Mouse (Mus musculus) myocyte (in vitro differentiated cells): ENCODE data around the gene Pnkd. TPM values are rescaled to one million over a fixed set of nuclear protein-coding genes. Genes with fewer than 3 reads are reported as not detected.

Experiments
- H3K27me3 ChIP-seq: one replicate; pipeline ENCODE4 v1.6.1; 2011; ENCODE audit not compliant: control insufficient read depth, insufficient read depth, insufficient read length
- H3K36me3 ChIP-seq: one replicate; pipeline ENCODE4 v1.6.1; 2011; ENCODE audit not compliant: control insufficient read depth, insufficient read depth
- H3K4me2 ChIP-seq: one replicate; pipeline ENCODE4 v1.6.1; 2011; ENCODE audit warnings: low read depth, control low read depth
- H3K4me3 ChIP-seq: one replicate; pipeline ENCODE4 v1.5.1; 2011; ENCODE audit warnings: mild to moderate bottlenecking, control low read depth, moderate library complexity
- H3K79me2 ChIP-seq: one replicate; pipeline ENCODE4 v1.6.1; 2011; ENCODE audit not compliant: control insufficient read depth, insufficient read depth
- H3ac ChIP-seq: one replicate; pipeline ENCODE4 v1.6.1; 2011; ENCODE audit not compliant: control insufficient read depth, insufficient read length
- CEBPB ChIP-seq: IDR thresholded peaks from 2 replicates; pipeline ENCODE4 v1.6.1; 2011; ENCODE audit warnings: mild to moderate bottlenecking, moderate library complexity; ENCODE audit not compliant: poor library complexity, insufficient read depth, severe bottlenecking
- E2F4 ChIP-seq: IDR thresholded peaks from one replicate; pipeline ENCODE4 v1.6.1; 2011; ENCODE audit warnings: mild to moderate bottlenecking, control low read depth, moderate library complexity; ENCODE audit not compliant: insufficient read depth
- MAX ChIP-seq: IDR thresholded peaks from one replicate; pipeline ENCODE4 v1.6.1; 2011; ENCODE audit warnings: low read depth, mild to moderate bottlenecking, control low read depth
- MYOD1 ChIP-seq, 3 experiments: IDR thresholded peaks; one replicate each; pipeline ENCODE4 v1.6.1; 2011; ENCODE audit warnings: control low read depth in 2 of 3, low read depth in 2 of 3, mild to moderate bottlenecking in 2 of 3, moderate library complexity in 1 of 3; ENCODE audit not compliant: insufficient read length in 2 of 3, control insufficient read depth in 1 of 3
- MYOG ChIP-seq, 3 experiments: IDR thresholded peaks; one replicate each; pipeline ENCODE4 v1.6.1; 2011; ENCODE audit warnings: control low read depth in 2 of 3, low read depth in 2 of 3, mild to moderate bottlenecking in 2 of 3; ENCODE audit not compliant: insufficient read length in 2 of 3, control insufficient read depth in 1 of 3, insufficient read depth in 1 of 3
- POLR2A ChIP-seq: IDR thresholded peaks from one replicate; pipeline ENCODE4 v1.6.1; 2011; ENCODE audit warnings: low read depth, mild to moderate bottlenecking, control low read depth, moderate library complexity; ENCODE audit not compliant: insufficient read length
- POLR2AphosphoS2 ChIP-seq: IDR thresholded peaks from one replicate; pipeline ENCODE4 v1.6.1; 2011; ENCODE audit warnings: low read depth, control low read depth; ENCODE audit not compliant: insufficient read length
- REST ChIP-seq: IDR thresholded peaks from one replicate; pipeline ENCODE4 v1.6.1; 2011; ENCODE audit warnings: mild to moderate bottlenecking, control low read depth, moderate library complexity; ENCODE audit not compliant: insufficient read depth, insufficient read length
- SRF ChIP-seq: IDR thresholded peaks from one replicate; pipeline ENCODE4 v1.6.1; 2011; ENCODE audit warnings: low read depth; ENCODE audit not compliant: control insufficient read depth, insufficient read length
- TCF12 ChIP-seq: IDR thresholded peaks from one replicate; pipeline ENCODE4 v1.6.1; 2011; ENCODE audit warnings: mild to moderate bottlenecking, control low read depth; ENCODE audit not compliant: poor library complexity, insufficient read depth, severe bottlenecking
- TCF3 ChIP-seq: IDR thresholded peaks from one replicate; pipeline ENCODE4 v1.6.1; 2011; ENCODE audit warnings: low read depth, control low read depth; ENCODE audit not compliant: insufficient read length
- USF1 ChIP-seq: IDR thresholded peaks from one replicate; pipeline ENCODE4 v1.6.1; 2011; ENCODE audit warnings: low read depth, mild to moderate bottlenecking, control low read depth, moderate library complexity
- polyA plus RNA-seq: library from polyadenylated mRNA; unstranded; fragments of >200 nt; fragmentation: generic; extraction: Trizol; gene quantifications from one replicate; pipeline ENCODE4 v1.2.1, GENCODE M21; 2012; ENCODE audit warnings: missing spikeins

Gene Pnkd
- polyA plus RNA-seq, 1 experiment, result 93.7 TPM

DNA sequence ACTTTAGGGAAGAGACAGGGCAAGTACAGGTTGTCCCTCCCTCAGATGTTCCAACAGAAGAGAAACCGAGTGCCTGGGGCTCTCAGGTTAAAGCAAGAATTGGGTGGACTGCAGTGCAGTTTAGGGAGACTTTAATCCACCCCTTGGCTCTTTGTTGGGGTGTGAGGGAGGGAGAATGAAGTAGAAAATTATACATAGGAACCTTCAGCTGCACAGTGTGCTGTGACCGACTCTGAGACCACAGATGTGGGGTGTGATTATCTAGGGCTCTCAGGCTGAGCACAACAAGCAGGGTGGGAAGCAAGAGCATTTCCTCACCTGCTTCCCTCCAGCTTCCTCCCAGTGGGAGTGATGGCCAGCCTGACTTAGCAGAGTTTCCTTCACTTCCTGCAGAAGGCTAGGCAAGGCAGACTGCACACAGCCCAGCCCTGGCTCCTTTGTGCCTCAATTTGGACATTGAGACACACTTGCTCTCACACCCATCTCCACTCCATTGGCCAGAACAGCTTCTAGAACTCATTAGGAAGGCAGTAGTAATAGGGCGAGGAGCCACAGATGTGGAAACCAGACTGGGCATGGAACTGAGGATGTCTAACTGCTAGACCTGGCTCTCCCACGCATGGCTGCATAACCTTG is 46.4 kb downstream of the Pnkd start:
- H3K4me3 ChIP-seq, result no peak overlapping the region
- no peak for TF ChIP-seq POLR2AphosphoS2
- TF ChIP-seq MYOG (IDR thresholded peaks at IDR 0.05; ENCODE audit: control insufficient read depth in 1 of 3, insufficient read depth in 1 of 3, insufficient read length in 2 of 3, low read depth in 2 of 3), result no peak
- no peak for TF ChIP-seq E2F4
- no peak for TF ChIP-seq MAX
- TF ChIP-seq REST, result no peak
- TF ChIP-seq SRF, result no peak
- TF ChIP-seq TCF3, result no peak
- no peak for TF ChIP-seq TCF12
- TF ChIP-seq USF1, result no peak
- TF ChIP-seq POLR2A, result no peak
- TF ChIP-seq CEBPB, result no peak
- TF ChIP-seq MYOD1 (IDR thresholded peaks at IDR 0.05; ENCODE audit: control insufficient read depth in 1 of 3, insufficient read length in 2 of 3, low read depth in 2 of 3), result no peak

DNA sequence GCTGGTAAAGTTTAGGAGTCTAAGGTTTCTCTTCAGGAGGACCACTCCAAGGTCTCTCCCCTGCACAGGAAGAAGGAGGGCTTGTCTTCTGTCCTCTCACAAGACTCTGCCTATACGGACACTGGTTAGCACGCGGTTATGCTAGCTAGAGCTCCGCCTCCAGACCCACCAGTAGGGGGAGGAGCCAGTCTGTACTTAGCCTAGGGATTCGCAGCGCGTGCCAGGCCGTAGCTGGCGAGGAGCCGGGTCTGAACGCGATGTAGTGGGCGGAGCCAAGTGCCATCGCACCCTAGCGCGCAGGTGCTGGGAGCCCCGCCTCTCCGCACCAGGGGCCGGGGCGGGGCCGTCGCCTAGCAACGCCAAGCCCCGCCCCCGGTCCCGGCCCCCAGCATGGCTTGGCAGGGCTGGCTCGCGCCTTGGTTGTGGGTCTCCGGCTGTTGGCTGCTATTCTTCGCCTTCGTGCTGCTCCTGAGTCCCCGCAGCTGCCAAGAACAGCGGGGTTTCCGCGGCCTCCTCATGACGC is 47.6 kb downstream of the Pnkd start:
- no peak for TF ChIP-seq TCF3
- TF ChIP-seq CEBPB, result no peak
- no peak for TF ChIP-seq POLR2AphosphoS2
- TF ChIP-seq REST, result no peak
- peak; percentile 58 for TF ChIP-seq POLR2A
- TF ChIP-seq USF1, result no peak
- no peak for TF ChIP-seq E2F4
- no peak for TF ChIP-seq TCF12
- no peak for TF ChIP-seq MAX
- TF ChIP-seq MYOG (IDR thresholded peaks at IDR 0.05; ENCODE audit: control insufficient read depth in 1 of 3, insufficient read depth in 1 of 3, insufficient read length in 2 of 3, low read depth in 2 of 3), result peak in 2 of 3 experiments; percentile 43 to 78
- TF ChIP-seq MYOD1 (IDR thresholded peaks at IDR 0.05; ENCODE audit: control insufficient read depth in 1 of 3, insufficient read length in 2 of 3, low read depth in 2 of 3), result peak in 2 of 3 experiments; percentile 26 to 56
- no peak for TF ChIP-seq SRF
- no peaks in the 10 kb centered on the region for H3K79me2 ChIP-seq

More for the DNA sequence above, 46.4 kb downstream of the Pnkd start:
- Histone ChIP-seq H3K4me2 (no peak overlapping the region), H3K36me3 (no peaks in the 10 kb centered on the region), H3ac (no peak overlapping the region), H3K79me2 (no peaks in the 10 kb centered on the region), H3K27me3 (no peaks in the 10 kb centered on the region)

DNA sequence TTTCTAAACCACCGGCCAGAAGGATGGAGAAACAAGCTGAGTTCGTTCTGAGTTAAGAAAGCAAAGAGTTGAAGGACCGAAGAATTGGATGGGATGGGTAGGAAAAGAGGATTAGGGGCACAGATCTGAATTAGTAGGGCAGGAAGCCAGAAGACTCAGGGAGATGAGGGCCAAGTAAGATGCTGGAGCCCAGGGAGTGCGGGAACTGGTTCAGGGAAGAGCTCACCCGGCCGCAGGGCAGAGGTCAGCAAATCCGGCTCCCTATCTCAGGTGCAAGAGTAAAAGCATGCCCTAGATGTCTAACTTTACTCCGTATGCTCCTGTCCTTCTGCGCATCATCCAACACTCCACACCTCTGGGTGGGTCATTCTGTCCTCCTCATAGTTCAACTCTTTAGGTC is 48.2 kb downstream of the Pnkd start:
- no peak overlapping the region for H3ac ChIP-seq
- H3K36me3 ChIP-seq, result no peaks in the 10 kb centered on the region
- no peaks in the 10 kb centered on the region for H3K27me3 ChIP-seq
- TF ChIP-seq E2F4 (no peak), POLR2A (no peak), CEBPB (no peak), MYOD1 (IDR thresholded peaks at IDR 0.05; ENCODE audit: control insufficient read depth in 1 of 3, insufficient read length in 2 of 3, low read depth in 2 of 3) (no peak), SRF (no peak), TCF12 (no peak), POLR2AphosphoS2 (no peak)
- peak overlapping the region; percentile 91 for H3K4me2 ChIP-seq
- peak overlapping the region; percentile 32 for H3K4me3 ChIP-seq
- H3K79me2 ChIP-seq, result no peaks in the 10 kb centered on the region

More for the DNA sequence above, 47.6 kb downstream of the Pnkd start:
- no peaks in the 10 kb centered on the region for H3K27me3 ChIP-seq
- peak overlapping the region; percentile 32 for H3K4me3 ChIP-seq
- H3ac ChIP-seq, result no peak overlapping the region
- H3K4me2 ChIP-seq, result peak overlapping the region; percentile 91
- H3K36me3 ChIP-seq, result no peaks in the 10 kb centered on the region

DNA sequence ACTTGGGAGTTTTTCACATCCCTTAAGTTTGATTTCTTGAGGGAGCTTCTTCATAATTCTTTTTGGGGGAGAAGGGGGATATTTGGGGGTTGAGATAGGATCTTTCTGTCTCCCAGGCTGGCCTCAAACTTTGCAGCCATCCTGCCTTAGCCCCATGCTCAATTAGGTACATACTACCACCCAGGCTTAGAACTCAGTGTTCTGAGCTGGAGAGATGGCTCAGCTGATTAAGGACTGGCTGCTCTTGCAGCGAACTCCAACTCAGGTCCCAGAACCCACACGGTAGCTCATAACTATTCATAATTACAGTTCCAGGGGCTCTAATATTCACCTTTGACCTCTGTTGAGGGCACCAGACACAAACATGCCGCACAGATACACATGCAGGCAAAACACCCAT is 49.9 kb downstream of the Pnkd start:
- H3K36me3 ChIP-seq, result no peaks in the 10 kb centered on the region
- H3ac ChIP-seq, result no peak overlapping the region
- no peak for TF ChIP-seq MYOG (IDR thresholded peaks at IDR 0.05; ENCODE audit: control insufficient read depth in 1 of 3, insufficient read depth in 1 of 3, insufficient read length in 2 of 3, low read depth in 2 of 3)
- TF ChIP-seq SRF, result no peak
- TF ChIP-seq TCF3, result no peak
- no peak for TF ChIP-seq REST
- TF ChIP-seq TCF12, result no peak
- TF ChIP-seq MYOD1 (IDR thresholded peaks at IDR 0.05; ENCODE audit: control insufficient read depth in 1 of 3, insufficient read length in 2 of 3, low read depth in 2 of 3), result no peak
- TF ChIP-seq POLR2AphosphoS2, result no peak
- TF ChIP-seq CEBPB, result no peak
- no peak for TF ChIP-seq E2F4
- no peak for TF ChIP-seq POLR2A
- H3K4me3 ChIP-seq, result no peak overlapping the region
- H3K79me2 ChIP-seq, result no peaks in the 10 kb centered on the region
- no peaks in the 10 kb centered on the region for H3K27me3 ChIP-seq
- peak overlapping the region; percentile 6 for H3K4me2 ChIP-seq
